Mouse (Mus musculus) stomach, embryonic 14.5 days (tissue): ENCODE data around the gene Olfr181. TPM values are rescaled to one million over a fixed set of nuclear protein-coding genes. Genes with fewer than 3 reads are reported as not detected.

Experiments
- ATAC-seq: fragments of 200-750 bp; cut with Nextera tagmentation; 2 replicates; pipeline ENCODE4 v1.8.0; 2017; ENCODE audit warnings: low read depth, moderate TSS enrichment; ENCODE audit not compliant: insufficient number of reproducible peaks, insufficient read depth, low FRiP score
- H3K27ac ChIP-seq: fragments of 300-500 bp; sonication (generic); 2 replicates; pipeline ENCODE4 v1.5.1; 2014; ENCODE audit warnings: mild to moderate bottlenecking, low read length, moderate library complexity, mixed read lengths
- H3K27me3 ChIP-seq: fragments of 300-500 bp; sonication (generic); 2 replicates; pipeline ENCODE4 v1.6.1; 2014; ENCODE audit warnings: low read length, control low read depth, mixed read lengths; ENCODE audit not compliant: control insufficient read depth, insufficient read depth
- H3K36me3 ChIP-seq: fragments of 300-500 bp; sonication (generic); 2 replicates; pipeline ENCODE4 v1.6.1; 2014; ENCODE audit warnings: mild to moderate bottlenecking, control low read depth, low read length, moderate library complexity, mixed read lengths; ENCODE audit not compliant: control insufficient read depth, insufficient read depth
- H3K4me1 ChIP-seq: fragments of 300-500 bp; sonication (generic); 2 replicates; pipeline ENCODE4 v1.6.1; 2014; ENCODE audit warnings: low read length, control low read depth, mixed read lengths; ENCODE audit not compliant: control insufficient read depth, insufficient read depth
- H3K4me2 ChIP-seq: fragments of 300-500 bp; sonication (generic); replicated peaks from 2 replicates; pipeline ENCODE4 v1.6.1; 2014; ENCODE audit warnings: low read depth, low read length, control low read depth
- H3K4me3 ChIP-seq: fragments of 300-500 bp; sonication (generic); 2 replicates; pipeline ENCODE4 v1.5.1; 2014; ENCODE audit warnings: low read depth, low read length, control low read depth
- H3K9ac ChIP-seq: fragments of 300-500 bp; sonication (generic); replicated peaks from 2 replicates; pipeline ENCODE4 v1.6.1; 2014; ENCODE audit warnings: low read depth, mild to moderate bottlenecking, control low read depth, low read length, moderate library complexity, mixed read lengths
- H3K9me3 ChIP-seq: fragments of 300-500 bp; sonication (generic); 2 replicates; pipeline ENCODE4 v1.6.1; 2016; ENCODE audit warnings: low read depth, low read length, control low read depth; ENCODE audit not compliant: control insufficient read depth
- WGBS: fragments of 180-500 bp; shearing (Covaris S2); extraction: QIAGEN DNeasy Blood & Tissue Kit; methylation state at CpG from one replicate; pipeline ENCODE4 v1.1.7; 2014; 5-methylcytosine and 5-hydroxymethylcytosine counted together
- polyA plus RNA-seq: library from polyadenylated mRNA; unstranded; fragments of >200 nt; fragmentation: Nextera tagmentation; extraction: Ambion mirVana; gene quantifications from 2 replicates; pipeline ENCODE4 v1.2.1, GENCODE M21; 2014

Olfr181 gene
- not detected in 2 replicates for polyA plus RNA-seq

DNA sequence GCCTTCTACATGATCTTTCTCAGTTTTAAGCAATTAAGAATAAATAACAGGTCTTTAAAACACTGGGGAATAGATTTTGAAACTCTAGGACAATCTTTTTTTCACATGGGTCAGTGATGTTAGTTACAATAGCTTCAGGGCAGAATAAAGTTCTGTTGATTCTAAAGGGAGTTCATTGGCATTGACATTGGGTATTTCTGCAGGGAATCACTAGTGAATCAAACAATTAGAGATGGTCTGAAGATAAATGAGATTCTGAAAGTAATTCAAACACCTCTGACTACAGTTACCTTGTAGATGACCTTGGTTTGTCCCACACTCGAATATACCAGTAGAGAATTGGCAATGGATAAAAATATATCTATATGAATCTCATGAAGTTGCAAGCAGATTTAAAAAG lies at the start of gene Olfr181:
Gene Olfr181, minus strand, starts transcription at position 101 of the 400 bp plus-strand sequence.
- Histone ChIP-seq H3K9me3 (no peaks in the 10 kb centered on the region), H3K27ac (no peak within 1 kb of the TSS), H3K4me1 (no peaks in the 10 kb centered on the region), H3K9ac (no peak within 1 kb of the TSS), H3K27me3 (no peaks in the 10 kb centered on the region), H3K4me3 (no peak within 1 kb of the TSS), H3K36me3 (no peaks in the 10 kb centered on the region), H3K4me2 (no peak within 1 kb of the TSS)
- ATAC-seq, result no peak
- 51% methylated on average over 1 of the region's 1 CpGs for WGBS

DNA sequence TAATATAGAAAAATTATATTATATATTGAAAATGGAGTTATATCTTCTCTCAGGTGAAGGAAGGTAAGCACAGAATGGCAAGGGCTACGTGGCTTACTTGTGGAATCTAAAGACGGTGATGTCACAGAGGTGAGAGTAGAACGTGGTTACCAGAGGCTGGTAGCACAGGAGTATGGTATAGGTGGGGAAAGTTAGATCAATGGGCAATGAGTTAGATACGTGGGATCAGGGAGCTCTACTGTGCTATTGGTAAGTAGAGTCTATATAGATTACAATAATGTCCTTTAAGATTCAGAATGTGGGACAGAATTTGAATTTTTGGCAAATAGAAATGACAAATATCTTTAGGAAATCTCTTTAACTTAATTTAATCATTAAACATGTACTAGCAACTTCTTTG lies 737 bp upstream of the Olfr181 start, which contains the start of gene Olfr180:
Gene Olfr180, minus strand, starts transcription at position 101 of the 400 bp plus-strand sequence.
- no peak within 1 kb of the TSS for H3K4me3 ChIP-seq
- no peak within 1 kb of the TSS for H3K27ac ChIP-seq
- ATAC-seq, result no peak
- H3K9ac ChIP-seq, result no peak within 1 kb of the TSS
- H3K27me3 ChIP-seq, result no peaks in the 10 kb centered on the region
- H3K4me2 ChIP-seq, result no peak within 1 kb of the TSS
- no peaks in the 10 kb centered on the region for H3K36me3 ChIP-seq
- WGBS, result 79% methylated on average over 4 of the region's 4 CpGs
- no peaks in the 10 kb centered on the region for H3K4me1 ChIP-seq
- H3K9me3 ChIP-seq, result no peaks in the 10 kb centered on the region

DNA sequence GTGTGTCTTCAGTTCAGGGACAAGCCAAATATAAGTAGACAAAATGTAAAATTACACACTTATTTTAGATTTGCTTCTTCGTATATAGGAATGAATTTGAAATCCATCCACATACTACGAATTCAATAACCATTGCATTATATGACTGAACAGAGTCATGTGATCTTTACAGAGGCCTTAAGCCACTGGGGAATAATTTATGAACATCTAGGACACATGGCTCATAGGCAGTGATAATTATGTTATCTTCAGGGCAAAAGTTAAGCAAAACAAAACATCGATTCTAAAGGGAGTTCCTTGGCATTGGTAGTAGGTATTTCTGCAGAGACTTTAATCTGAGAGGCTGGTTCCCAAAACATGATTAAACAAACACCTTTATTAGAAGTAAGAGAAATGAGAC lies 36.6 kb downstream of the Olfr181 start, which contains the start of gene Olfr178:
Gene Olfr178, minus strand, starts transcription at position 101 of the 400 bp plus-strand sequence.
- no peaks in the 10 kb centered on the region for H3K9me3 ChIP-seq
- no peaks in the 10 kb centered on the region for H3K36me3 ChIP-seq
- no peak within 1 kb of the TSS for H3K4me2 ChIP-seq
- no peaks in the 10 kb centered on the region for H3K27me3 ChIP-seq
- H3K4me1 ChIP-seq, result no peaks in the 10 kb centered on the region
- H3K4me3 ChIP-seq, result no peak within 1 kb of the TSS
- H3K27ac ChIP-seq, result no peak within 1 kb of the TSS
- ATAC-seq, result no peak
- no peak within 1 kb of the TSS for H3K9ac ChIP-seq
- WGBS, result 87% methylated on average over 3 of the region's 3 CpGs

- Histone ChIP-seq H3K36me3 (no peaks in the 10 kb centered on the region), H3K9me3 (no peaks in the 10 kb centered on the region), H3K9ac (no peak overlapping the region), H3K4me1 (no peaks in the 10 kb centered on the region), H3K27me3 (no peaks in the 10 kb centered on the region), H3K4me2 (no peak overlapping the region), H3K4me3 (no peak overlapping the region), H3K27ac (no peak overlapping the region)
- 95% methylated on average over 2 of the region's 2 CpGs for WGBS
- ATAC-seq, result no peak
Measured at GRCm38 (mm10) chr16:58884416-58884815, 44.1 kb downstream of the Olfr181 start.

Other genes with a start within 250 kb of the Olfr181 start
- gene Gpr15, start 209.7 kb downstream of the Olfr181 start, polyA plus RNA-seq, result 0.17 TPM in 1 of 2 replicates, not detected in the other
- gene Cldnd1, start 200.8 kb downstream of the Olfr181 start, polyA plus RNA-seq, result 128 and 131 TPM in 2 replicates
- not detected in 2 replicates for gene Olfr172, start 165.6 kb downstream of the Olfr181 start, polyA plus RNA-seq
- gene Olfr173, start 128.5 kb downstream of the Olfr181 start, polyA plus RNA-seq, result not detected in 2 replicates
- not detected in 2 replicates for gene Olfr175-ps1, start 102.0 kb downstream of the Olfr181 start, polyA plus RNA-seq
- not detected in 2 replicates for gene Olfr177, start 54.0 kb downstream of the Olfr181 start, polyA plus RNA-seq
- gene Olfr178, start 36.7 kb downstream of the Olfr181 start, polyA plus RNA-seq, result not detected in 2 replicates
- not detected in 2 replicates for gene Olfr180, start 637 bp upstream of the Olfr181 start, polyA plus RNA-seq
- gene Olfr183, start 66.6 kb upstream of the Olfr181 start, polyA plus RNA-seq, result not detected in 2 replicates
- 0.17 TPM in 1 of 2 replicates, not detected in the other for gene Olfr186, start 101.5 kb upstream of the Olfr181 start, polyA plus RNA-seq
- gene Olfr187, start 111.0 kb upstream of the Olfr181 start, polyA plus RNA-seq, result 0.43 and 0.53 TPM in 2 replicates
- gene Olfr190, start 149.2 kb upstream of the Olfr181 start, polyA plus RNA-seq, result not detected in 2 replicates
- gene Olfr191, start 161.1 kb upstream of the Olfr181 start, polyA plus RNA-seq, result not detected in 2 replicates
- gene Olfr193, start 183.1 kb upstream of the Olfr181 start, polyA plus RNA-seq, result not detected in 2 replicates
- gene Olfr194, start 192.3 kb upstream of the Olfr181 start, polyA plus RNA-seq, result not detected in 2 replicates
- not detected in 2 replicates for gene Olfr195, start 218.3 kb upstream of the Olfr181 start, polyA plus RNA-seq
- not detected in 2 replicates for gene Olfr196, start 241.7 kb upstream of the Olfr181 start, polyA plus RNA-seq